Mouse (Mus musculus) embryonic facial prominence, embryonic 14.5 days (tissue): ENCODE data around the gene Stab2. TPM values are rescaled to one million over a fixed set of nuclear protein-coding genes. Genes with fewer than 3 reads are reported as not detected.

Experiments
- ATAC-seq: fragments of 200-750 bp; cut with Nextera tagmentation; 2 replicates; pipeline ENCODE4 v1.8.0; 2017; ENCODE audit warnings: low read depth, moderate number of reproducible peaks, moderate TSS enrichment
- DNase-seq: peaks from one replicate; pipeline ENCODE4 v3.0.0-alpha.2; 2015; ENCODE audit warnings: low spot score
- H3K27ac ChIP-seq: fragments of 300-500 bp; sonication (generic); replicated peaks from 2 replicates; pipeline ENCODE4 v1.5.1; 2014; ENCODE audit warnings: low read depth, mild to moderate bottlenecking, low read length, moderate library complexity
- H3K27me3 ChIP-seq: fragments of 300-500 bp; sonication (generic); replicated peaks from 2 replicates; pipeline ENCODE4 v1.6.1; 2014; ENCODE audit warnings: low read length; ENCODE audit not compliant: control insufficient read depth, insufficient read depth
- H3K36me3 ChIP-seq: fragments of 300-500 bp; sonication (generic); 2 replicates; pipeline ENCODE4 v1.6.1; 2014; ENCODE audit warnings: low read length, mixed read lengths; ENCODE audit not compliant: control insufficient read depth, insufficient read depth
- H3K4me1 ChIP-seq: fragments of 300-500 bp; sonication (generic); 2 replicates; pipeline ENCODE4 v1.6.1; 2014; ENCODE audit warnings: antibody characterized with exemption, low read length; ENCODE audit not compliant: control insufficient read depth, insufficient read depth
- H3K4me2 ChIP-seq: fragments of 300-500 bp; sonication (generic); 2 replicates; pipeline ENCODE4 v1.6.1; 2014; ENCODE audit warnings: low read depth, mild to moderate bottlenecking, low read length, moderate library complexity, mixed read lengths
- H3K4me3 ChIP-seq: fragments of 300-500 bp; sonication (generic); 2 replicates; pipeline ENCODE4 v1.5.1; 2014; ENCODE audit warnings: low read depth, mild to moderate bottlenecking, low read length
- H3K9ac ChIP-seq: fragments of 300-500 bp; sonication (generic); 2 replicates; pipeline ENCODE4 v1.6.1; 2014; ENCODE audit warnings: low read depth, mild to moderate bottlenecking, low read length, moderate library complexity, mixed read lengths
- H3K9me3 ChIP-seq: fragments of 300-500 bp; sonication (generic); 2 replicates; pipeline ENCODE4 v1.6.1; 2016; ENCODE audit warnings: low read length; ENCODE audit not compliant: control insufficient read depth
- WGBS: fragments of 180-500 bp; shearing (Covaris S2); extraction: QIAGEN DNeasy Blood & Tissue Kit; methylation state at CpG from one replicate; pipeline ENCODE4 v1.1.7; 2014; 5-methylcytosine and 5-hydroxymethylcytosine counted together
- polyA plus RNA-seq: library from polyadenylated mRNA; unstranded; fragments of >200 nt; fragmentation: Nextera tagmentation; extraction: Ambion mirVana; gene quantifications from 2 replicates; pipeline ENCODE4 v1.2.1, GENCODE M21; 2014

Stab2 gene
- polyA plus RNA-seq, 1 experiment from 2014 or later = 0.31 TPM

DNA sequence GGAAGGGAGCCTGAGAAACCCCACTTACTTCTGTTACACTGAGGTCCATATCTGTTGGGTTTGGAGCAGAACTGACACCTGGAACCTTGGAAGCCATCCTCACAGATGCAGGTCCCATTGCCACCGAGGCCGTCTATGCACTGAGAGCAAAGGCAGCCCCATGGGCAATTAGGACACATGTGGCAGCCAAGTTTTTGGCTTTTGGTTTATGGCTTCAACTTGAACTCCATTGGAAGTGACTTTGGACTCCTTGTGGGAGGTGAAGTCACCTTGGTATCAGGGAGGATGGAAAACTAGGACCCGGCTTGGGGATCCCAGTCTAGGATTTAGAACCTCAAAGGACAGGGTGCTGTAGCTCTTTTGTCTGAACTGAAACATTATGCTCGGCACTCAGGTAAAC, 67.2 kb downstream of the Stab2 start:
- Histone ChIP-seq H3K4me2 (no peak overlapping the region), H3K9me3 (no peaks in the 10 kb centered on the region), H3K9ac (no peak overlapping the region), H3K27me3 (no peaks in the 10 kb centered on the region), H3K4me1 (no peaks in the 10 kb centered on the region), H3K4me3 (no peak overlapping the region), H3K36me3 (no peaks in the 10 kb centered on the region), H3K27ac (no peak overlapping the region)
- DNase-seq (no peak), ATAC-seq (no peak)
- WGBS = 84% methylated on average over 4 of the region's 4 CpGs

DNA sequence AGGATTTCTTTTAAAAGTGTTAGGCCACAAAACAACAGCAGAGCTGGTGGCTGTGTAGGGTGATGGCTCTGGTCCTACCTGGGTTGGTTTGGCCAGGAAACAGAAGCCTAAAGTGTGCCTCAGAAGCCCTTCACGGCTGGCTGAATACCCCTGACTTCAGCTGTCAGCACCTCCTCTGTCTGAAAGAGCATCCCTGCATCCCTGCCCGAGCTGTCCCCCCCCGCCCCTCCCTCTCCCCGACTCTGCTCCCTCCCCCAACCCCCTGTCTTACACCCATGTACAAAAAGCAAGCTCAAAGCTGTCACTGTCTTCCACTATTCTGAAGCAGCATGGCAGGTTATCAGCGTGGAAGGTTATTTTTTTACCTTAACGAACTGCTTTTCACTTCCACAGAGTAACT, 73.4 kb downstream of the Stab2 start:
- Histone ChIP-seq H3K27me3 (no peaks in the 10 kb centered on the region), H3K27ac (no peak overlapping the region), H3K9me3 (no peaks in the 10 kb centered on the region), H3K4me2 (no peak overlapping the region), H3K36me3 (no peaks in the 10 kb centered on the region), H3K4me3 (no peak overlapping the region), H3K9ac (no peak overlapping the region), H3K4me1 (no peaks in the 10 kb centered on the region)
- no peak for ATAC-seq
- 37% methylated on average over 6 of the region's 6 CpGs for WGBS
- no peak for DNase-seq

- H3K27me3 ChIP-seq = no peaks in the 10 kb centered on the region
- H3K4me2 ChIP-seq = no peak overlapping the region
- H3K9me3 ChIP-seq = no peaks in the 10 kb centered on the region
- no peaks in the 10 kb centered on the region for H3K36me3 ChIP-seq
- H3K4me1 ChIP-seq = no peaks in the 10 kb centered on the region
- no peak overlapping the region for H3K9ac ChIP-seq
- no peak overlapping the region for H3K4me3 ChIP-seq
- ATAC-seq = no peak
- no peak for DNase-seq
- 35% methylated on average over 3 of the region's 3 CpGs for WGBS
- H3K27ac ChIP-seq = no peak overlapping the region
These were observed 73.9 kb downstream of the Stab2 start for GRCm38 (mm10) chr10:86933906-86934305.

DNA sequence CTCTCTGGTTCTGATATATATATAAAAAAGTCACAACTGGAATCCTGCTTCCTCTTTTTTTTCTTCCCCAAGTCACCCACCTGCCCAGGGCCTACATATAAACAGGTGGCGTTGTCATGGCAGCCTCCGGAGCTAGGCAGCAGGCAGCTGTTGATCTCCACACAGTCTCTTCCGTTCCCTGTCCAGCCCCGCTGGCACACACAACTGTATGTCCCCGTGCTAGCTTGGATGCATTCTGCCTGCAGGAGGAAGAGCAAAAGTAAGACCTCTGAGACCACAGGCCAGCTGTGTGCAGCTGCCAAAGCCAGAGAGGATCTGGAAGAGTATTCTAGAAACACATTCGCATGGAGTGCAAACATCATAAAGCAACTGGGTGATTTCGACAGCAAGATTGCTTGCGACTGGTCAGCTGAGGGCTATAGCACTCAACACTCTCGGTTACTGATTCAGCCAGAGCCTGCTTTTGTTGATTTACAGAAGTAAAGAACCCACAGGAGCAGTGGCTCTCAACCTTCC, 74.6 kb downstream of the Stab2 start:
- DNase-seq (peak; percentile 24), ATAC-seq (no peak)
- Histone ChIP-seq H3K4me3 (no peak overlapping the region), H3K4me1 (no peaks in the 10 kb centered on the region), H3K4me2 (no peak overlapping the region), H3K9me3 (no peaks in the 10 kb centered on the region), H3K36me3 (no peaks in the 10 kb centered on the region), H3K27me3 (no peaks in the 10 kb centered on the region), H3K9ac (no peak overlapping the region), H3K27ac (no peak overlapping the region)
- WGBS = 71% methylated on average over 9 of the region's 9 CpGs

DNA sequence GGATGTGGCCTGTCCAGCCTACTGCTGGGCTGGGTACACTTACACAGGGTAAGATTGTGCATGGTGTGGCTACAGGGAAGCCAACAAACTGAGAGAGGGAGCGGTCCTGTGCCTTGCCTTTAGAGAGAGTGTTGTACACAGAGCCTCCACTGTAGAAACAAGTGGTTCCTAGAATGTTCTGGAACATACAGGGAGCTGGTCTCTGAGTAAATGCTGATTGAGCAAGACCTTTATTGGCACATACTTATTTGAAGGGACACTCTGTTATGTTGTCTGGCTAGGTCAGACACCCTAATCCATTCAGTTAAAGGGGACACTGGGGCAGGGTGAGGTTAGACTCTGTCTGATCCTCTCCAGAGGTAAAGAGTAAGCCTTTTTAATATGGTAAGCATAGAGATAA, 84.2 kb downstream of the Stab2 start:
- no peak overlapping the region for H3K27ac ChIP-seq
- 100% methylated on average over 1 of the region's 1 CpGs for WGBS
- DNase-seq (no peak), ATAC-seq (no peak)
- H3K4me2 ChIP-seq = no peak overlapping the region
- no peak overlapping the region for H3K4me3 ChIP-seq
- H3K9ac ChIP-seq = no peak overlapping the region
- H3K4me1 ChIP-seq = no peaks in the 10 kb centered on the region
- no peaks in the 10 kb centered on the region for H3K9me3 ChIP-seq
- no peaks in the 10 kb centered on the region for H3K36me3 ChIP-seq
- H3K27me3 ChIP-seq = no peaks in the 10 kb centered on the region

- no peaks in the 10 kb centered on the region for H3K27me3 ChIP-seq
- no peak overlapping the region for H3K4me3 ChIP-seq
- no peaks in the 10 kb centered on the region for H3K36me3 ChIP-seq
- H3K4me2 ChIP-seq = no peak overlapping the region
- no peaks in the 10 kb centered on the region for H3K9me3 ChIP-seq
- no peaks in the 10 kb centered on the region for H3K4me1 ChIP-seq
- ATAC-seq (no peak), DNase-seq (no peak)
- H3K27ac ChIP-seq = no peak overlapping the region
- no peak overlapping the region for H3K9ac ChIP-seq
These were observed 92.2 kb downstream of the Stab2 start for GRCm38 (mm10) chr10:86915595-86915994.

- H3K4me2 ChIP-seq = no peak overlapping the region
- no peak overlapping the region for H3K4me3 ChIP-seq
- DNase-seq = no peak
- no peaks in the 10 kb centered on the region for H3K4me1 ChIP-seq
- H3K36me3 ChIP-seq = no peaks in the 10 kb centered on the region
- 95% methylated on average over 18 of the region's 18 CpGs for WGBS
- H3K27ac ChIP-seq = no peak overlapping the region
- H3K9me3 ChIP-seq = no peaks in the 10 kb centered on the region
- no peaks in the 10 kb centered on the region for H3K27me3 ChIP-seq
- H3K9ac ChIP-seq = no peak overlapping the region
- ATAC-seq = no peak
These were observed 99.3 kb downstream of the Stab2 start for GRCm38 (mm10) chr10:86908562-86908961.

- no peaks in the 10 kb centered on the region for H3K9me3 ChIP-seq
- H3K9ac ChIP-seq = no peak overlapping the region
- DNase-seq (no peak), ATAC-seq (no peak)
- no peak overlapping the region for H3K27ac ChIP-seq
- no peak overlapping the region for H3K4me2 ChIP-seq
- no peak overlapping the region for H3K4me3 ChIP-seq
- H3K27me3 ChIP-seq = no peaks in the 10 kb centered on the region
- WGBS = 75% methylated on average over 6 of the region's 6 CpGs
- H3K36me3 ChIP-seq = no peaks in the 10 kb centered on the region
- H3K4me1 ChIP-seq = no peaks in the 10 kb centered on the region
These were observed 100.8 kb downstream of the Stab2 start for GRCm38 (mm10) chr10:86907043-86907442.

DNA sequence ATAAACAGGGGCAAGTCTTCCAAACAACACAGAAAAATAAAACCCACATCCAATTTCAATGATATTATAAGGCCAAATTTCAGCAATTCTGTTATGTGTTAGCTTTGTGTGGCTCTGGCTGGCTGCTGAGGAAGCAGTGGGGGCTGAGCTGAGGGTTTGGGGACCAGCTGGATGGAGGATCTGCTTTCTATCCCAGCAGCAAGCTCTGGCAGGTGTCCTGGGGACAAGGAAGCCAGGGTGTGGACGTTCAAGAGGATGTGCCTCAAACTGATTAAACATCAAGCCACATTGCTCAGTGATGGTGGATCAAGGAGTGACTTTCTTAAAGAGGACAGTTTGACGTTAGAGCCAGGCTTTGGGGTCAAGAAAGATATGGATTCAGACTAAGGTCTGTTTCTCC, 112.3 kb downstream of the Stab2 start:
- Histone ChIP-seq H3K27ac (no peak overlapping the region), H3K9me3 (no peaks in the 10 kb centered on the region), H3K36me3 (no peaks in the 10 kb centered on the region), H3K4me3 (no peak overlapping the region), H3K4me2 (no peak overlapping the region), H3K27me3 (no peaks in the 10 kb centered on the region), H3K9ac (no peak overlapping the region), H3K4me1 (no peaks in the 10 kb centered on the region)
- DNase-seq (no peak), ATAC-seq (no peak)
- 58% methylated on average over 2 of the region's 2 CpGs for WGBS
